Mouse (Mus musculus): Measurements from ENCODE around the gene Rxfp1.

- TF ChIP-seq USF1 (IDR thresholded peaks at IDR 0.05; ENCODE audit: low read depth) (no peak), MAX (IDR thresholded peaks at IDR 0.05; ENCODE audit: low read depth) (no peak), CEBPB (IDR thresholded peaks at IDR 0.05; ENCODE audit: insufficient read depth, poor library complexity, severe bottlenecking) (no peak), POLR2A (IDR thresholded peaks at IDR 0.05; ENCODE audit: insufficient read length, low read depth) (no peak), REST (IDR thresholded peaks at IDR 0.05; ENCODE audit: insufficient read depth, insufficient read length) (no peak), SRF (IDR thresholded peaks at IDR 0.05; ENCODE audit: control insufficient read depth, insufficient read length, low read depth) (no peak), E2F4 (IDR thresholded peaks at IDR 0.05; ENCODE audit: insufficient read depth) (no peak), POLR2AphosphoS2 (IDR thresholded peaks at IDR 0.05; ENCODE audit: insufficient read length, low read depth) (no peak), MYOD1 (IDR thresholded peaks at IDR 0.05; ENCODE audit: control insufficient read depth in 1 of 3, insufficient read length in 2 of 3, low read depth in 2 of 3) (no peak), MYOG (IDR thresholded peaks at IDR 0.05; ENCODE audit: control insufficient read depth in 1 of 3, insufficient read depth in 1 of 3, insufficient read length in 2 of 3, low read depth in 2 of 3) (no peak), TCF12 (IDR thresholded peaks at IDR 0.05; ENCODE audit: insufficient read depth, poor library complexity, severe bottlenecking) (no peak)
These were observed 145.7 kb downstream of the Rxfp1 start for GRCm38 (mm10) chr3:79591793-79592471.

Measured in myocyte (in vitro differentiated cells).